Mouse (Mus musculus): Measurements from ENCODE around the gene Boc.

DNA sequence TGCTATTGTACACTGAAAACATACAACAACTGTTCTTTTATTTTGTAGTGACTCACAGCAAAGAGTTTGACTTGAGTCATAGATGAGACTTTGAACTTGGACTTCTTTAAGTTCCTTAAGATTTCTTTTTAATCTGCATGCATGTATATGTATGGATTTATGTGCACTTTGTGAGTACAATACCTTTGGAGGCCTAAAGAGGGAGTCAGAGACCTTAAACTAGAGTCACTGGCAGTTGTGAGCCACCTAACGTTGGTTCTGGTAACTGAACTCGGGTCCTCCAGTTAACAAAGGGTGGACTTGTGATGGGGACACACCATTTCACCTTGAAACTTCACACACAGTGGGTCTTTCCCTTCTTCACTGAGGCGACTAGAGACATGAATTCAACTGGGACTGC is 60.2 kb downstream of the Boc start:
- TF ChIP-seq CTCF (IDR thresholded peaks at IDR 0.05; ENCODE audit: insufficient read depth, low read length) (no peak), POLR2A (IDR thresholded peaks at IDR 0.05; ENCODE audit: borderline replicate concordance, extremely low read depth, low read depth, low read length) (no peak)
